Mouse (Mus musculus) neural tube, embryonic 15.5 days (tissue): ENCODE measurements around the gene 1700016D06Rik. TPM values are rescaled to one million over a fixed set of nuclear protein-coding genes. Genes with fewer than 3 reads are reported as not detected.

Experiments
- ATAC-seq: fragments of 200-750 bp; cut with Nextera tagmentation; 2 replicates; pipeline ENCODE4 v1.8.0; 2017; ENCODE audit warnings: mild to moderate bottlenecking, moderate TSS enrichment, moderate library complexity; ENCODE audit not compliant: low FRiP score
- H3K27ac ChIP-seq: fragments of 300-500 bp; sonication (generic); replicated peaks from 2 replicates; pipeline ENCODE4 v1.5.1; 2015; ENCODE audit warnings: mild to moderate bottlenecking, inconsistent platforms
- H3K27me3 ChIP-seq: fragments of 300-500 bp; sonication (generic); replicated peaks from 2 replicates; pipeline ENCODE4 v1.6.1; 2015; ENCODE audit warnings: inconsistent platforms
- H3K36me3 ChIP-seq: fragments of 300-500 bp; sonication (generic); 2 replicates; pipeline ENCODE4 v1.6.1; 2015; ENCODE audit warnings: inconsistent platforms
- H3K4me1 ChIP-seq: fragments of 300-500 bp; sonication (generic); 2 replicates; pipeline ENCODE4 v1.6.1; 2015; ENCODE audit warnings: inconsistent platforms
- H3K4me2 ChIP-seq: fragments of 300-500 bp; sonication (generic); 2 replicates; pipeline ENCODE4 v1.6.1; 2015; ENCODE audit warnings: inconsistent platforms, mild to moderate bottlenecking, moderate library complexity
- H3K4me3 ChIP-seq: fragments of 300-500 bp; sonication (generic); replicated peaks from 2 replicates; pipeline ENCODE4 v1.5.1; 2015; ENCODE audit warnings: mild to moderate bottlenecking, inconsistent platforms
- H3K9ac ChIP-seq: fragments of 300-500 bp; sonication (generic); replicated peaks from 2 replicates; pipeline ENCODE4 v1.6.1; 2015; ENCODE audit warnings: mild to moderate bottlenecking, inconsistent platforms
- H3K9me3 ChIP-seq: fragments of 300-500 bp; sonication (generic); replicated peaks from 2 replicates; pipeline ENCODE4 v1.6.1; 2016; ENCODE audit warnings: inconsistent platforms
- WGBS: fragments of 180-500 bp; shearing (Covaris S2); methylation state at CpG from one replicate; pipeline ENCODE4 v1.1.7; 2015; ENCODE audit warnings: mixed read lengths; 5-methylcytosine and 5-hydroxymethylcytosine counted together
- polyA plus RNA-seq: library from polyadenylated mRNA; unstranded; fragments of >200 nt; fragmentation: Nextera tagmentation; extraction: Ambion mirVana; gene quantifications from 2 replicates; pipeline ENCODE4 v1.2.1, GENCODE M21; 2015

The 1700016D06Rik gene
- polyA plus RNA-seq, result not detected in 2 replicates

GRCm38 (mm10) chr8:11701033-11701362 is at the start of gene 1700016D06Rik:
Gene 1700016D06Rik (minus strand): TSS chr8:11701063.
- WGBS, result 71% methylated on average over 6 of the region's 6 CpGs
- no peaks in the 10 kb centered on the region; the same call in 1 of the 2 replicates for H3K27me3 ChIP-seq
- peak within 1 kb of the TSS; percentile 56 for H3K4me2 ChIP-seq
- no peaks in the 10 kb centered on the region for H3K9me3 ChIP-seq
- no peaks in the 10 kb centered on the region for H3K36me3 ChIP-seq
- peaks cover 8% of the 10 kb centered on the region for H3K4me1 ChIP-seq
- no peak within 1 kb of the TSS for H3K27ac ChIP-seq
- H3K4me3 ChIP-seq, result peak within 1 kb of the TSS; percentile 22; the same call in 1 of the 2 replicates
- ATAC-seq, result no peak
- H3K9ac ChIP-seq, result peak within 1 kb of the TSS; percentile 18

DNA sequence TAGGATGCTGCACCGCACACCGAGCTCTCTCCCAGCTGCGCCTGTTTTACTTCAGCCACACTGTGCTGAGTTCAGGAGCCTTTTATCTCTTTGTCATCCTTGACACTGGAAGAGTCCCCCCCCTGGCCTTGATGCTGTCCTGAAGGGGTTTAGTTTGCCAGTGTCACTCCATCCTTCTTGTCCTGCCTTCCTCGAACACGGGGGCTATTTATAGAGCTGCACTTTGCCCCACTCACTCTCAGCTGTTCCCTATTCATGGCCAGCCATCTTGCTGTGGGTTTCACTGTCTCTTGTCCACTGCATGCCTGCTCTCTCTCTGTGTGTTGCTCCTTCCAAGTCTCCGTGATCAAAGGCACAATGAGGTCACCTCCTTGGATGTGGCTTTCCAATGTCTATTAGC is 48.6 kb upstream of the 1700016D06Rik start:
- Histone ChIP-seq H3K4me1 (no peaks in the 10 kb centered on the region), H3K27ac (no peak overlapping the region), H3K9me3 (no peaks in the 10 kb centered on the region), H3K9ac (no peak overlapping the region), H3K4me2 (no peak overlapping the region), H3K4me3 (no peak overlapping the region), H3K36me3 (no peaks in the 10 kb centered on the region), H3K27me3 (no peaks in the 10 kb centered on the region)
- 71% methylated on average over 6 of the region's 6 CpGs for WGBS
- no peak for ATAC-seq

DNA sequence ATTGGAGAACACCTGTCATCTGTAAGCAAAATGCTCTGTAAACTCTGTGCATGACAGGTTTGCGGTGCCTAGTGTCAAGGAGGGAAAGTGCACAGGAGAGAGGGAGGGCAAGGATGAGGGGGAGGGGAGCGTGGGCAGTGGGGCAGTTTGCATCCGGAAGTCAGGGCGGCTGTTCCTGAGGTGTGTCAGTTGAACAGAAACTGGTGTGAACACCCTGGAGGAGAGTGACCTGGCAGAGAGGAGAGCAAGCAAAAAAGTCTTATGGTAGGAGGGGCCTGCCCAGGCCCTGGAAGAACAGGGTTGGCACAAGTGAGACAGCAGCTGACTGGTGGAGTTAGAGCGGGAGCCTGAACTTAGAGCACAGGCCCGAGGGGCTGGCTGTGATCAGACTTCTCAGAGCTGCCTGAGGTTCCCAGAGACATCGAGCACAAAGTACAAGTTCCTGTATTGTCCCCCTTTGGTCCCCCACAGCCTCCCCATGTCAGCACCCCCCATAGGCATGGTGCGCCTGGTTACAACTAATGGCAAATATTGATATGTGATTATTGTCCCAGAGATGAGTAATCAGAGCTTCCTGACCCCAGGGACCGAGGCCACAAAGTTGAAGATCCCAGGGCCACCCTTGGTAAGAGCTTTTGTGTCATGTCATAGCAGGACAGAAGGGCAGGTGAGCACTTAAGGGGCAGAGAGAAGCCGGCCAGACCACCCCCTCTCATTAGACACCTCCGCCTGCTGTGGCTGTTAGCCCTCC is 46.2 kb upstream of the 1700016D06Rik start:
- WGBS, result 84% methylated on average over 11 of the region's 11 CpGs
- Histone ChIP-seq H3K4me2 (no peak overlapping the region), H3K36me3 (no peaks in the 10 kb centered on the region), H3K4me3 (no peak overlapping the region), H3K9ac (no peak overlapping the region), H3K4me1 (no peaks in the 10 kb centered on the region), H3K9me3 (no peaks in the 10 kb centered on the region), H3K27ac (no peak overlapping the region), H3K27me3 (no peaks in the 10 kb centered on the region)
- no peak for ATAC-seq

GRCm38 (mm10) chr8:11743580-11743979 is 42.7 kb upstream of the 1700016D06Rik start:
- Histone ChIP-seq H3K4me2 (no peak overlapping the region), H3K9me3 (no peaks in the 10 kb centered on the region), H3K9ac (no peak overlapping the region), H3K27me3 (no peaks in the 10 kb centered on the region), H3K27ac (no peak overlapping the region), H3K4me3 (no peak overlapping the region), H3K36me3 (peaks cover 16% of the 10 kb centered on the region; the same call in 1 of the 2 replicates), H3K4me1 (no peaks in the 10 kb centered on the region)
- ATAC-seq, result no peak
- WGBS, result 84% methylated on average over 10 of the region's 10 CpGs

DNA sequence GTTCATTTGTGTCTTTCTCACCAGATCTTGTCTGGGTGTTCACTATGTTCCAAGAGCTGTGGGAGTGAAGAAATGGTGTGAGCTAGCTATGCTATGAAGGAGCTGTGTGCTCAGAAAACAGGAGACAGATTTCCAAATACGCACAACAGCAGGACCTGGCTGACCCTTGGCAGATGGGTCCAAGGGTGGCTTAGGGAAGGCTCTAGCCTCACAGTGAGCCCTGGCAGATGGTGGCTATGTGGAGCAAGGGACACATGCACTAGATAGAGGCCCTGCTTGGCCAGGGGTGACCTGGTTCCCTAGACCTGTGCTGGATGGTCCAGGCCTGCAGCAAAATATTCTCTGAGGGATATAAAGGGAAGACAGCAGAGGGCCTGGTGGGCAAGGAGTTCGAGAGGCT is 40.0 kb upstream of the 1700016D06Rik start:
- no peak for ATAC-seq
- H3K9ac ChIP-seq, result no peak overlapping the region
- no peaks in the 10 kb centered on the region for H3K27me3 ChIP-seq
- H3K36me3 ChIP-seq, result peaks cover 21% of the 10 kb centered on the region
- H3K9me3 ChIP-seq, result no peaks in the 10 kb centered on the region
- no peak overlapping the region for H3K4me2 ChIP-seq
- H3K4me3 ChIP-seq, result no peak overlapping the region
- no peak overlapping the region for H3K27ac ChIP-seq
- no peaks in the 10 kb centered on the region for H3K4me1 ChIP-seq
- WGBS, result 78% methylated on average over 2 of the region's 2 CpGs

GRCm38 (mm10) chr8:11739082-11739481 is 38.2 kb upstream of the 1700016D06Rik start:
- H3K4me2 ChIP-seq, result no peak overlapping the region
- no peak overlapping the region for H3K27ac ChIP-seq
- no peaks in the 10 kb centered on the region for H3K27me3 ChIP-seq
- H3K9me3 ChIP-seq, result no peaks in the 10 kb centered on the region
- 92% methylated on average over 5 of the region's 5 CpGs for WGBS
- ATAC-seq, result no peak
- no peak overlapping the region for H3K4me3 ChIP-seq
- H3K4me1 ChIP-seq, result no peaks in the 10 kb centered on the region
- peaks cover 29% of the 10 kb centered on the region for H3K36me3 ChIP-seq
- H3K9ac ChIP-seq, result no peak overlapping the region

- WGBS, result 93% methylated on average over 6 of the region's 6 CpGs
- Histone ChIP-seq H3K4me2 (no peak overlapping the region), H3K27me3 (no peaks in the 10 kb centered on the region), H3K9ac (no peak overlapping the region), H3K27ac (no peak overlapping the region), H3K36me3 (peaks cover 29% of the 10 kb centered on the region), H3K9me3 (no peaks in the 10 kb centered on the region), H3K4me3 (no peak overlapping the region), H3K4me1 (0 out of 2 replicates have a peak, but pooled peaks cover 5% of the 10 kb centered on the region)
- ATAC-seq, result 0 out of 2 replicates have a peak, but pooled peaks have one; percentile 20
Observed at GRCm38 (mm10) chr8:11737096-11737495, 36.2 kb upstream of the 1700016D06Rik start.

DNA sequence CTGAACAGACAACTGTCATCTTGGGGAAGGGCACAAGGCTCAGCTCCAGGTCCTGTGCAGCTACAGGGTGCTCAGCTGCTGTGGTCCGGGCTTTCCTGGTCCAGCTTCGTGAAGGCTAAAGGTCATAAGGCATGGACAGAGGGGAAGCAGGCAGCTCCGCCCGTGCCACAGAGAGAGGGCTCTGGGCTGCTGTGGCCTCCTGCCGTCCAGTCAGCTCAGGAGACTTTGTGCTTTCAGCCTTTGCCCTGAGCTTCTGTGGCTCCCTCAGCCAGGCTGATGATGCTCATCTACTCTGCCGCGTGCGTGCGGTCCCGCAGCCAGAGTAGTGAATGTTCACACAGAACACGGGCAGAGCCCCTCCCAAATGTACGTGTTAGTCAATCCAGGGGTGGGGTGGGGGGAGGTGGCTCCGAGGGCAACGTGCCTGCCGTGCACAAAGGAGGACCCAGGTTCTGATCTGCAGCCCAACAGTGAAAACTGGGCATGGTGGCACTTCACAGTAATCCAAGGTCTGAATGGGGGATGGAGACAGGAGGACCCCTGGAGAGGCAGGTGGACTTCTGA is 34.9 kb upstream of the 1700016D06Rik start:
- Histone ChIP-seq H3K4me3 (no peak overlapping the region), H3K9ac (no peak overlapping the region), H3K36me3 (peaks cover 27% of the 10 kb centered on the region), H3K27ac (no peak overlapping the region), H3K27me3 (no peaks in the 10 kb centered on the region), H3K4me1 (peaks cover 10% of the 10 kb centered on the region), H3K4me2 (no peak overlapping the region), H3K9me3 (no peaks in the 10 kb centered on the region)
- WGBS, result 88% methylated on average over 15 of the region's 15 CpGs
- ATAC-seq, result no peak

DNA sequence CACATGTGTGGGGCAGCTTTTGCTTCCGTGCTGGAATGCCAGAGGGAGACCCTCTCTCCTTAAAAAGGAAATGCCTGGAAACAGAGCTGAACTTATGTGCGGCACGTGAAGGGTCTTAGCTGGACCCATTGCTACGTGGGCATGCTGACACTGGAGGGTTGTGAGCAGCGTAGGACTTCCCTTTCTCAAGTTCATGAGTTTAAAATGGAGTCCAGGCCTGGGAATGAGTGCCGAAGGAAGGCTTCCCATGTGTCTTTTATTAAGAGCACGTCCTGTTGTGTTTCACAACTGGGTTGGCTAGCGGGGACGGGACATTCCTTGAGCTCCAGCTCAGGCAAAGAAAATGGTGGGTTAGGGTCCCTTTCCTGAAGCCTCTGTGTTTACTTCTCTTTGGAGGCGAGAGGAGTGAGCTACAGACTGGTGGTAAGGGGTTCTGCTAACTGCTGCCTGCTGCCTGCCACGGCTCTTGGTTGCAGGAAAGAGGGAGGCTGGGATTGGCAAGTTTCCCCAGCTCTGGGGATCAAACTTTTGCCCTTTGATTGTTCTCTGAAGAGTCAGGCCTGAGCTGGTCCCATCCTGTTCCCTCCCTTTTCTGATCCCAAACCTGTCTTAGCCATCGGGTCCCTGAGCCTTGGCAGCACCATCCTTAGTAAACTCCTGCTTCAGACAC is 29.5 kb upstream of the 1700016D06Rik start:
- Histone ChIP-seq H3K4me1 (peaks cover 38% of the 10 kb centered on the region), H3K9ac (peak overlapping the region; percentile 15; the same call in 1 of the 2 replicates), H3K27ac (no peak overlapping the region), H3K9me3 (no peaks in the 10 kb centered on the region), H3K4me2 (peak overlapping the region; percentile 74), H3K36me3 (peaks cover 8% of the 10 kb centered on the region; the same call in 1 of the 2 replicates), H3K27me3 (no peaks in the 10 kb centered on the region; the same call in 1 of the 2 replicates), H3K4me3 (peak overlapping the region; percentile 68; the same call in 1 of the 2 replicates)
- ATAC-seq, result no peak
- WGBS, result 64% methylated on average over 12 of the region's 12 CpGs

DNA sequence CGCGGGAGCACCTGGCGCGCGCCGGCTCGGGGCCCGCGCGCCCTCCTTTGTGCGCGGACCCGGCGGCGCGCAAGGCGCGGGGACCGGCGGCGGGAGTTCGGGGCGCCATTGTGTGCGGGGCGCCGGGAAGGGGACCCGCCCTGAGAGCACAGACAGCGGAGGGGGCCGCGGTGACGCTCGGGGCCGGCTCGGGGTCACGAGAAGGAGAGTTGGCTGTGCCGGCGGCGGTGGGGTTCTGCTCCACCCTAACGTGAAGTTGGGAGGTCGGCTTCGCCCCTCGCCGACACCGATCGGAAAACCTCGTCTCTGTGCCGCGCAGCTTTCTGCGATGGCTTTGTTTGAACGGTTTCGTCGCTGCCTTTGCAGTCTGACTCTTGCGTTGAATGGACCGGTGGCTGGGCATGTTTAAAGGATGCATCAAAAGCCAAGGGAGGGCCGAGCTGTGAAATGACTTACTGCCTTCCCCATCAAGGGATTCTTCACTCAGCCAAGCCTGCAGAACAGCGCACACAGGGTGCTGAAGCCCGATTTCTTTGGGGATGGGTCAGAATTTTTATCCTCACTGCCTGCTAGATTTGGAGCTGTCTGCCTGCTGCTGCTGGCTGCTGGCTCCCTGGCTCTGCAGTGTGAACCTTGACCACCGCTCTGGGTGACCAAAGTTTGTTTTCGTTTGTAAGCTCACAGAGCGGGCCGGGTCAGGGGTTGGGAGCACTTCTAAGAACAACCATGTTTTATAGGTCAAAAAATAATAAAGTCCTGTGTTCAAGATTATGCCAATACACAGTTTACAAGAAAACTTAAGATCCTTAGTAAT is 27.8 kb upstream of the 1700016D06Rik start:
- peak; percentile 69; the same call in 1 of the 2 replicates for ATAC-seq
- H3K27me3 ChIP-seq, result peaks cover 6% of the 10 kb centered on the region; the same call in 1 of the 2 replicates
- H3K27ac ChIP-seq, result peak overlapping the region; percentile 99
- H3K36me3 ChIP-seq, result no peaks in the 10 kb centered on the region
- H3K4me3 ChIP-seq, result peak overlapping the region; percentile 68
- peaks cover 38% of the 10 kb centered on the region for H3K4me1 ChIP-seq
- H3K9me3 ChIP-seq, result no peaks in the 10 kb centered on the region
- under 1% methylated on average over 59 of the region's 61 CpGs for WGBS
- peak overlapping the region; percentile 74 for H3K4me2 ChIP-seq
- peak overlapping the region; percentile 89 for H3K9ac ChIP-seq
